Mouse (Mus musculus) brain, embryonic 18.5 days (tissue): Measurements from ENCODE around the gene Ctps2.

Experiments used
- DNase-seq: peaks from one replicate; pipeline ENCODE4 v3.0.0-alpha.2; 2012; ENCODE audit warnings: low read depth, low spot score

The Ctps2 gene

GRCm38 (mm10) chrX:162976194-162976593 lies 75.2 kb downstream of the Ctps2 start:
- DNase-seq: no peak

DNA sequence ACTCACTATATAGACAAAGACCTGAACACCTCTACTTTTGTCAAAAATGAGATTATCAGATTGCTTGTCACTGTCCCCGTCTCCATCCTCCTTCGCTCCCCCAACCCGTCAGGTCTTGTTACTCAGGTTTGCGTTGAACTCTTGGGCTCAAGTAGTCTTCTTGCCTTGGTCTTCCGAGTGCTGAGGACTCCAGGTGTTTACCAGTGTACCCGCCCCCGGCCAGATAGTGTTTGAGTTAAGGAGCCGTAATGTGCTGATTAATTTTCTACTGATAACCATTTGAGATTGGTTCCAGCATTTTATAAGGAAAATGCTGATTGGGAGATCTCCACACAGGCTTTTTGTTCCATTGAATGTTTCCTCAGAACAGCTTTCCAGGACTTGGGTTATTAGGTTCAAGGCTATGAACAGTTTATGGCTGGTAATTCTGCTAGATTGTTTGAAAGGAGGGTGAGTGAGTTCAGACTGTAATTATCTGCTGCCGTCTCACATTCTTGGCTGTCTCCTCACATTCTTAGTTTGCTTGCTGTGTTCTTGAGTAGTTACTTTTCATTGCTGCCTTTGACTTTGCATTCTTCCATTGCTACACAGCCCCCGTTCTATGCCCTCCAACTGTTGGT lies 85.9 kb downstream of the Ctps2 start:
- no peak for DNase-seq

DNA sequence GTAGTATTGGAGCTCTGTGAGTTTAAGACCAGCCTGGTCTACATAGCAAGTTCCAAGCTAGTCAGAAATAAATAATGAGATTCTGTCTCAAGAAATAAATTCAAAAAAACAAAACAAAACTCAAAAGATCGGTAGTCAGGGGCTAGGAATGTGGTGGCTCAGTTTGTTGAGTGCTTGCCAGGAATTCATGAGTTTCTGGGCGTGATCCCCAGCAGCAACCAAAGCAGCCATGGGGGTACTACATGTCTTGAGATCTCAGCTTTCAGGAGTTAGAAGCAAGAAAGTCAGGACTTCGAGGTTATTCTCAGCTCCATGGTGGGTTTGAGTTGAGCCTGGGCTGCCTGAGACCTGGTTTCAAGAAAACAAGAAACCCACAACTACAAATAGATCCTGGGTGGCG lies 90.4 kb downstream of the Ctps2 start:
- no peak for DNase-seq

- no peak for DNase-seq
Observed at GRCm38 (mm10) chrX:162992121-162992520, 91.1 kb downstream of the Ctps2 start.

- no peak for DNase-seq
Observed at GRCm38 (mm10) chrX:163027864-163028263, 126.8 kb downstream of the Ctps2 start.

DNA sequence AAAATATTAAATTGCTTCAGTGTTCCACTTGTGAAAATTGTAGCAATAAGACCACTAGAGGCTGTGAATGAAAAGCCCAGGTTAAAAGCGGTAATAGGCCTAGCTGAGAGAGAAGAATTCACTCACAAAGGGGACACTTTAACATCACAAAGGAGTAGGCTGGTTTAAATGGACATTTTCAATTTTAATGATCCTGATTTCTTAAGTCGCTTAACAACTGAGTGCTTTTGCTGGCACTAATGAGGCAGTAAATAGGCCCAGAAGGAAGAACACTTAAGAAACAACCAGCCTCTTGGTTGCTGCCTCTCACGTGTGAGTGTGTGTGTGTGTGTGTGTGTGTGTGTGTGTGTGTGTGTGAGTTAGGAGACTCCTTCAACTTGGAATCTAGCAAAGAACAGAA lies 137.7 kb downstream of the Ctps2 start:
- DNase-seq: no peak

- no peak for DNase-seq
Observed at GRCm38 (mm10) chrX:163042771-163043170, 141.7 kb downstream of the Ctps2 start.

GRCm38 (mm10) chrX:163063936-163064335 lies 162.9 kb downstream of the Ctps2 start:
- no peak for DNase-seq
